Mouse (Mus musculus) megakaryocyte, adult 5-6 weeks (primary cell): ENCODE measurements around the gene Olfr297. TPM values are rescaled to one million over a fixed set of nuclear protein-coding genes. Genes with fewer than 3 reads are reported as not detected.

ENCODE experiments used
- ATAC-seq: 2 replicates; pipeline ENCODE4 v1.8.0; 2016; ENCODE audit warnings: mild to moderate bottlenecking, inconsistent platforms; ENCODE audit not compliant: poor library complexity, severe bottlenecking
- total RNA-seq, 2 experiments: library from RNA; stranded (forward) in 1 of 2; stranded (reverse) in 1 of 2; fragments of 153-499, 151-499 nt in 1 of 2; fragments of 221-1000, 200-1000 nt in 1 of 2; gene quantifications; 2 replicates each; pipeline versions ENCODE4 v1.2.3 to v1.2.4; 2015 to 2017

Gene Olfr297
- total RNA-seq (2015) (not detected in 2 replicates), total RNA-seq (2017) (not detected in 2 replicates)

DNA sequence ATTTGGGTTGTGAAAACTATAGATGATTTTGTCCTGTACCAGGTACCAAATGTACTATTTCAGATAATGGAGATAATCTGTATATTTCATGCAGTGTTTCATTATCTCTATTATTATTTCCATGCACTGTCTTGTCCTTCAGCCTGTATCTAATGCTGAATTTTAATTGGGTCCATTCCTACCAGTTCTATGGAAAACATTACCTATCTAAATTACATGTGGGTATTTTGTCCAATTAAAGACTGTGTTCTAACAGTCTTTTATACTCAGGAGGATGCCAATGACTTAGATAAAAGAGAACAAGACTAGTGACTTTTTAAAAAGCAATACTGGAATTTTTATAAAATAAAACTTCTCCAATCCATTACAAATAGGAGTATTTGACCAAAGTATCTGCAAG is at the start of gene Olfr297:
TSS of gene Olfr297 (plus strand) at position 301 of the 400 bp plus-strand sequence.
- no peak for ATAC-seq

DNA sequence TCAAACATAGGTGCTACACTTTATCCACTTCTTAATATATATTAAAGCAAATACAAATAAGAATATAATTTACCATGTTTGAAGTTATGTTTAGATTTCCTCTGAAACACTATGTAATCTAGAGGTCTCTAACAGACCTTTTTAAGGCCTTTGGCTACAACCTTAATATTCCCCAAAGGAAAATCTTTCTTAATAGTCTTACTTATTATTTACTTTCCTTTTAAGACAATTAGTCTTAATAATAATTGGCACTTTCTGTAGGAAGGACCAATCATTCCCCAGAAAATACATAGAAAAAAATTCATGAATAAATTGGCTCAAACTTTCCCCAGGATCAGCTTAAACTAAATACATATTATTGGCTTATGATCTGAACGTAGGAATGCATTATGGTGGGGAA is 27.4 kb upstream of the Olfr297 start, which contains the start of gene Olfr298:
TSS of gene Olfr298 (minus strand) at position 101 of the 400 bp plus-strand sequence.
- no peak for ATAC-seq

Other genes starting within 250 kb of the Olfr297 start
- not detected in 2 replicates for gene Olfr310, start 242.8 kb upstream of the Olfr297 start, total RNA-seq (2015)
- gene Olfr310, start 242.8 kb upstream of the Olfr297 start, total RNA-seq (2017) = not detected in 2 replicates
- not detected in 2 replicates for gene Olfr309, start 206.3 kb upstream of the Olfr297 start, total RNA-seq (2015)
- gene Olfr309, start 206.3 kb upstream of the Olfr297 start, total RNA-seq (2017) = not detected in 2 replicates
- not detected in 2 replicates for gene Olfr308, start 194.3 kb upstream of the Olfr297 start, total RNA-seq (2015)
- not detected in 2 replicates for gene Olfr308, start 194.3 kb upstream of the Olfr297 start, total RNA-seq (2017)
- gene Olfr307, start 182.4 kb upstream of the Olfr297 start, total RNA-seq (2015) = not detected in 2 replicates
- not detected in 2 replicates for gene Olfr307, start 182.4 kb upstream of the Olfr297 start, total RNA-seq (2017)
- not detected in 2 replicates for gene Olfr305, start 153.0 kb upstream of the Olfr297 start, total RNA-seq (2015)
- not detected in 2 replicates for gene Olfr305, start 153.0 kb upstream of the Olfr297 start, total RNA-seq (2017)
- not detected in 2 replicates for gene Olfr304, start 133.3 kb upstream of the Olfr297 start, total RNA-seq (2015)
- gene Olfr304, start 133.3 kb upstream of the Olfr297 start, total RNA-seq (2017) = not detected in 2 replicates
- not detected in 2 replicates for gene Olfr303, start 122.2 kb upstream of the Olfr297 start, total RNA-seq (2015)
- gene Olfr303, start 122.2 kb upstream of the Olfr297 start, total RNA-seq (2017) = not detected in 2 replicates
- gene Olfr301, start 116.1 kb upstream of the Olfr297 start, total RNA-seq (2015) = not detected in 2 replicates
- not detected in 2 replicates for gene Olfr301, start 116.1 kb upstream of the Olfr297 start, total RNA-seq (2017)
- not detected in 2 replicates for gene Olfr299, start 60.0 kb upstream of the Olfr297 start, total RNA-seq (2015)
- not detected in 2 replicates for gene Olfr299, start 60.0 kb upstream of the Olfr297 start, total RNA-seq (2017)
- not detected in 2 replicates for gene Olfr298, start 27.5 kb upstream of the Olfr297 start, total RNA-seq (2015)
- gene Olfr298, start 27.5 kb upstream of the Olfr297 start, total RNA-seq (2017) = not detected in 2 replicates
- gene Olfr295, start 63.9 kb downstream of the Olfr297 start, total RNA-seq (2015) = not detected in 2 replicates
- not detected in 2 replicates for gene Olfr295, start 63.9 kb downstream of the Olfr297 start, total RNA-seq (2017)
- not detected in 2 replicates for gene Olfr294, start 96.7 kb downstream of the Olfr297 start, total RNA-seq (2015)
- not detected in 2 replicates for gene Olfr294, start 96.7 kb downstream of the Olfr297 start, total RNA-seq (2017)
- gene Olfr293, start 129.1 kb downstream of the Olfr297 start, total RNA-seq (2015) = not detected in 2 replicates
- not detected in 2 replicates for gene Olfr293, start 129.1 kb downstream of the Olfr297 start, total RNA-seq (2017)
- not detected in 2 replicates for gene Olfr292, start 168.4 kb downstream of the Olfr297 start, total RNA-seq (2015)
- not detected in 2 replicates for gene Olfr292, start 168.4 kb downstream of the Olfr297 start, total RNA-seq (2017)